Mouse (Mus musculus) cerebellum, postnatal 36 days (tissue): ENCODE measurements around the gene Rpl37.

Source experiments
- DNase-seq, 2 experiments: peaks; one replicate each; pipeline ENCODE4 v3.0.0; 2021 to 2022; ENCODE audit warnings: mixed read lengths in 2 of 2

Rpl37 gene

GRCm38 (mm10) chr15:5116270-5117030, at the start of gene Rpl37:
Gene Rpl37, plus strand, starts transcription at chr15:5116645.
- peak; percentile 96 to 98 for DNase-seq

DNA sequence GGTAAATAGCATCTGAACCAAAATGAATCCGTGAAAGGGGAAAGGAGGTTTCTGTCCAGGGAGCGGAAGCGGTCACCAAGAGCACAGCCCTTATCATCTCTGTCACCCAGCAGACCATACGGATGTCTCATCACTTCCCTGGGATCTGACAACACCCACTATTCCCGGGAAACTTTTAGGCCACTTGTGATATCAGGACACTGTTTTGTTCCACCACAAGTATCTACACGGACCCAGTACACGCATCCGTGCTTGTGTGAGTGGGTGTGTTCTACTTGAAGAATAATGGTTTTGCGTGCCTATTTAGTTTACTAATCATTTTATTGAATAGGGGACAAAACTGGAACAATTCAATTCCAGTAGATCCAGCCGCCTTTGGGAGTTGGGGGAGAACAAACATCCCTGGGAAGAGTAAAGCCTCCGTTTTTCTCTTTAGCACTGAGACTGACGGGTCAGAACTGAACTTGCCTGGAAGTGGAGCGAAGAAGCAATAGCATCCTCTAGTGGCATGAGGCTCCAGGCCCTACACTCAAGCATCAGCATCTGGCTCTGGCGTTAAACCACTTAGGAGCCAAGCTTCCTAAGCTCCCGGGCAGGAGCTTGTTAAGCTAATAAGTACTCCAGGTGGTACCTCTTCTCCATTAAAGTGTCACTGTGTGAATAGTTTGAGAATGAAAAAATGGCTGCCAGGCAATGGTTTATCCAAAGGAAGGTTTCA, 47.5 kb upstream of the Rpl37 start:
- peak; percentile 43 to 48 for DNase-seq

DNA sequence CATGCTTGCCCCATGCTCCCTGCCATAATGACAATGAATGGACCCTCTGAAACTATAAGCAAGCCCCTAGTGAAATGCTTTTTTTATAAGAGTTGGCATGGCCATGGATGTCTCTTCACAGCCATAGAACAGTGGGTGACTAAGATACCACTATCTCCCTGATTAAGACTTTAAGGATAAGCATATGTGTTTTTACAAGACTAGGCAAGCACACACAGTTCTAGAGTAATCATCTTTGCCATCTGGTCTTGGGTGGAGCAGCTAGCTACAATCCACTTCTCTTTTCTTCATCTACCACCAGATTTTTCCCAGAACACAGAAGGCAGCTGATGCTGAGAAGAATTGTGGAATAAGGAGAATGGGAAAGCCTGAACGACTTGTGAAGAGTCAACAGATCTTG, 35.2 kb upstream of the Rpl37 start:
- no peak for DNase-seq

GRCm38 (mm10) chr15:5086162-5086561, 30.3 kb upstream of the Rpl37 start:
- DNase-seq: no peak

DNA sequence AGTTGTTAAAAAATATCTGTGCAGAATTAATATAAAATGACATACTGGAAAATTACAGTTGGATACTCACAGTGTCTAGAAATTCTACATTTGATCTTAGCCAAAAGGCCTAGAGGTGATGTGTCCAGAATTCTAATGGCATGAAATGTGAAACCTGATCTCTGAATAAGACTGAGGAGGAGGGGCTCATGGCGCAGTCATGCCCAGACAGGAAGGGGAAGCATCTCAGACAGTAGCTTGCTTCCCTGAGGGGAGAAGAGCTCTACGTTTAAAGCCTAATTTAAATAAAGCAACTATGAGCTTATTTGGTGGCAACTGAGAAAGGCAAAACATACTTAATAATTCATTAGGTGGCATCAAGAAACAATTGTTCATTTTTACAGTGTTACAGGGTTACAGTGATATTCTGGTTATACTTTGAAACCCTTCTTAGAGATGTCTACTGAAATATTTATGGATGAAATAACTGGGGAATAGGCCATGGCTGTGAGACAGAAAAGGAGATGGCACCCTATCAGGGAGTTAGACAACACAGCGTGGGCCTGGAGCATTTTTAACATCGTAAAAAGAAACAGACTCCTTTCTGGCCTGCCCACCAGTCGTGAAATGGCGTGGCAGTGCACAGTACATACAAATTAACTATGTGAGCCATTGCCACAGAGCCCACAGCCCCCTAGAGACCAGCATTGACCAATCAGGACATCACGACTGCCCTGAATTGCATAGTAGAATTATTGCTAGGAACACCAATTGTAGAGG, 27.4 kb upstream of the Rpl37 start:
- DNase-seq: no peak

DNA sequence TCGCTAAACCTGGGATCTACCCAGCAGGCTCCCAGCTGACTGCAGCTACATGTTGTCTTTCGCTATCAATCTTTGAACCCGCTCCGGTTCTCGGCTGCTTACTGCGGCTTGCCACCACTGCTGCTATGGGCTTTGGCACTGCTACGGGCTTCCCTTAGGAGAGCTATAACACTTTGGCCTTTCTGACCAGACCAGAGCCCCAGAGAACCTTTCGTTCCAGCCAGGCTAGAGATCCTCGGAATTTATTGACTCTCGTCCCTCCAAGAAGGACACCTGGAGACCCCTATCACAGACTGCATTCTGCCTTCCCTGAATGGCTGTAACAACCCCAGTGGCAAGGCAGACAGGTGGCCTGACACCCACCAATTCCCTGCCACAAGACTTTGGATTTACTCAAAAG, 26.3 kb upstream of the Rpl37 start:
- DNase-seq: no peak

DNA sequence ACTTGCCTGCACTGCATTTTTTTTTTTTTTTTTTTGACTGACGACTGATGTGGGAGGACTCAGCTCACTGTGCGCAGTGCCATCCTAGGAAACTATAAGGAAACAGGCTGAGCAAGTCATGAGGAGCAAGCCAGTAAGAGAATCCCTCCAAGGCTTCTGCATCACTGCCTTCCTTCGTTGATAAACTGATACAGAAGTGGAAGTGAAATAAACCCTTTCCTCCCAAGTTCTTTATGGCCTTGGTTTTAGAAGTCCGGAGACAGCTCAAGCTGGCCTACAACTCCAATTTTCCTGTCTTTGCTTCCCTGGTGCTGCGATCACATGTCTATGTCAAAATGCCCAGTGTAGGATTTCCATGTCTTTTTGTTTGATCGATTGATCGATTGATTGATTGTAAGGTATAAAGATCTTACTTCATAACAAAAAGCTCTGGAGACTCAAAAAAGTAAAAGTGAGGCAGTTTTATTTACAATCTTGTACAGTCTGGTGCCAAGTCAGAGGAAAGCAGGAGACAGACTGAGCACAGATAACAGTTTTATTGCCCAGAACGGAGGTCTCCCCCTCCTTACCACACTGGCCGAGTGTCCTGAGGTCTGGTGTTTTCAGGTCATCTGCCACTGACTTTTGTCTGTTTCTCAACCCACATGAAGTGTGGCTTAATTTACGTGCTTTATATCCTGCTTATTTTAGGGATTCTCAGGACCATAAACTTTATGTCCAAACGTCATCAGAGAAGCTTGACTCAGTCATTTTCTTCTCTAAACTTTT, 20.7 kb upstream of the Rpl37 start:
- no peak for DNase-seq

GRCm38 (mm10) chr15:5097376-5097775, 19.1 kb upstream of the Rpl37 start:
- DNase-seq: no peak

GRCm38 (mm10) chr15:5102312-5102711, 14.1 kb upstream of the Rpl37 start:
- DNase-seq: no peak

- no peak for DNase-seq
These were observed 10.6 kb upstream of the Rpl37 start for GRCm38 (mm10) chr15:5105891-5106290.

DNA sequence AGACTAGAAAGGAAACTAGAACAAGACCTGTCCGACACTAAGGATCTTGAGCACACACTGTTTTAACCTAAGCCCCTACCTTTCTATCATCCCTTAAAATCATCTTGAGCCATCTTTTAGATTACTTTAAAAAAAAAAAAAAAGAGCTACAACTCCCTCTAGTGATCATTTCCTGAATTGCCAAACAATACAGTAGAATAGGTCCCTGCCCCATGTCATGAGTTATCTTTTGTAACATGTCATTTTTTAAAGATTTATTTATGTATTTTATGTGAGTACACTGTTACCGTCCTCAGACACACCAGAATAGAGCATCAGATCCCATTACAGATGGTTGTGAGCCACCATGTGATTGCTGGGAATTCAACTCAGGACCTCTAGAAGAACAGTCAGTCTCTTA, 10.2 kb upstream of the Rpl37 start:
- no peak for DNase-seq

GRCm38 (mm10) chr15:5107686-5108654, 8.5 kb upstream of the Rpl37 start, which contains the start of gene Card6:
Gene Card6, minus strand, starts transcription at chr15:5108539.
- DNase-seq: no peak

DNA sequence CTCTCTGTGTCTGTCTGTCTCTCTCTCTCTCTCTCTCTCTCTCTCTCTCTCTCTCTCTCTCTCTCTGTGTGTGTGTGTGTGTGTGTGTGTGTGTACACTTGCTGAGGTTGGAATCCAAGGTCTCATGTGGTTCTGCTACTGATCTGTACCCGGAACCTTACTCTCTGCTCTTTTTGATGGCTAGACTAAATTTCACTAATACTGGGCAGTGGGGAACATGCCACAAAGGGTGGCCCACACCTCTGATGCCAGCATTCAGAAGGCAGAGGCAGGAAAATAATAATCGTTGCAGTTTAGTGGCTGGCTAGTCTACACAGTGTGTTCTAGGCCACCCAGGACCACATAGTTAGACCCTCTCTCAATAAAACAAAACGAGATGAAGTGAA, 7.8 kb upstream of the Rpl37 start:
- no peak for DNase-seq

- DNase-seq: no peak
These were observed 3.8 kb upstream of the Rpl37 start for GRCm38 (mm10) chr15:5112651-5113050.

DNA sequence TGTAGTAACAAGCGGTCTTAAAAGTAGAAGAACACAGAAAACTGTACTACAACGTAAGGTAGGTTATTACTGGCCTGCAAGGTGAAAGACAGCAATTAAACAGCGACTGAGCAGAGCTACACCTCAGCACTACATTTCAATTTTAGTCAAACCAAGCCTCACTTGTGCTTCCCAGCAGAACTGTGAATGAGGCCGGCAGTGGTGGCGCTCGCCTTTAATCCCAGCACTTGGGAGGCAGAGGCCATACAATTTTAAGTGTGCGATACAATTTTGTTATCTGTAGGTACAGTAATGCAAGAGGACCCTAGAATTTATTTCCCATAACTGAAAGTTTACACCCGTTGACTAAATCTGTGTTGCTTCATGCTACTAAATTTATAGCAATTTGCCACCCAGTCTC, 1.3 kb upstream of the Rpl37 start:
- DNase-seq: no peak

DNA sequence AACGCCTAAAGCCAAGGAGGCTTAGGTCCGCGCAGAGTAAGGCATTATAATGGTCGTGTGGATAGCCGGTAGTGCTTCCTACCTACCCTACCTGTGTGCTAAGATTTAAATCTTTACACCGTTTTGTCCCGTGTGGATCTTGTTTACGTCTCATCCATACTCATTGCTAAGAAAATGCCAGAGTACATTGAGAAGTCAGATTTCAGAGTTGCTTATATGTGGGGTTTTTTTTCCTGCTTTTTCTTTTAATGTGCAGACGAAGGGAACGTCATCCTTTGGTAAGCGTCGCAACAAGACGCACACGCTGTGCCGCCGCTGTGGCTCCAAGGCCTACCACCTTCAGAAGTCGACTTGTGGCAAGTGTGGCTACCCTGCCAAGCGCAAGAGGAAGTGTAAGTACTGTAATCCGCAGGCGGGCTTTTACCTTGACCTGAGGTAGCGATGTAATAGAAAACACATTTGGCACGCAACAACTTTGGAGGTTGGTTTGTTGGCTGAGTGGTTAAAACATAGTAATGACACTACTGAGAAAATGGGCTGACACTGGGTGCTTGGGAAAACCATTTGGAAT, 671 bp downstream of the Rpl37 start:
- DNase-seq: no peak

- DNase-seq: no peak
These were observed 2.2 kb downstream of the Rpl37 start for GRCm38 (mm10) chr15:5118626-5119025.

DNA sequence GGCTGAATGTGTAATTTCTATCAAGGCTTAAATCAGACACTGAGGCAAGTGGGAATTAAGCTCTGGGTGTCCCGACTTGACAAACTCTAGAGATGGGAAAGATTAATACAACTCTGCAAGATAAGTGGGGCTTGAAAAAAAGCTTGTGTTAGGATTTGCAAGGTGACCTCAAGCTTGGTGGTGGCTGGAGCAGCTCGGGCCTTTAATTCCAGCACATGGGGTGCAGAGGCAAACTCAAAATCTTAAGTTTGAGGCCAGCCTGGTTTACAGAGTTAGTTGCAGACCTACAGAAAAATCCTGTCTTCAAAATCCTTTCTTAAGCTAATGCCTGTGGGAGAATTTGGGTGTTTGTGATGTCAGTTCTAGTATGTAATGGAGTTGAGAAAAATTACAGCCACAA, 2.7 kb downstream of the Rpl37 start:
- DNase-seq: no peak

DNA sequence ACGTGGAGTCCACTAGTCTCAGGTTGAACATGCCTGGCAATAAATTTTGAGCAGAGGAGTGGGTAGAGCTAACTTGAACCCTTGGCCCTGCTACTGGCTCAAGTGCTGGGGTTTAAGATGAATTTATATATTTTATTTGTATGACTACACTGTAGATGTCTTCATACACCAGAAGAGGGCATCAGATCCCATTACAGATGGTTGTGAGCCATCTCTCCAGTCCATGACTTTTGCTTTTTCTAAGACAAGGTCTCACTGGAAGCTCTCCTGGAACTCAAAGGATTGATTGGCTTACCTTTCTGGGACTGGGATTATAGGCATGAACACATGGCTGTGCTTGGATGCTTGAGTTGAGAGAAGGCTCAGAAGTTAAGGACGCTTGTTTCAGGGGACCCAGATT, 3.3 kb downstream of the Rpl37 start:
- DNase-seq: no peak

DNA sequence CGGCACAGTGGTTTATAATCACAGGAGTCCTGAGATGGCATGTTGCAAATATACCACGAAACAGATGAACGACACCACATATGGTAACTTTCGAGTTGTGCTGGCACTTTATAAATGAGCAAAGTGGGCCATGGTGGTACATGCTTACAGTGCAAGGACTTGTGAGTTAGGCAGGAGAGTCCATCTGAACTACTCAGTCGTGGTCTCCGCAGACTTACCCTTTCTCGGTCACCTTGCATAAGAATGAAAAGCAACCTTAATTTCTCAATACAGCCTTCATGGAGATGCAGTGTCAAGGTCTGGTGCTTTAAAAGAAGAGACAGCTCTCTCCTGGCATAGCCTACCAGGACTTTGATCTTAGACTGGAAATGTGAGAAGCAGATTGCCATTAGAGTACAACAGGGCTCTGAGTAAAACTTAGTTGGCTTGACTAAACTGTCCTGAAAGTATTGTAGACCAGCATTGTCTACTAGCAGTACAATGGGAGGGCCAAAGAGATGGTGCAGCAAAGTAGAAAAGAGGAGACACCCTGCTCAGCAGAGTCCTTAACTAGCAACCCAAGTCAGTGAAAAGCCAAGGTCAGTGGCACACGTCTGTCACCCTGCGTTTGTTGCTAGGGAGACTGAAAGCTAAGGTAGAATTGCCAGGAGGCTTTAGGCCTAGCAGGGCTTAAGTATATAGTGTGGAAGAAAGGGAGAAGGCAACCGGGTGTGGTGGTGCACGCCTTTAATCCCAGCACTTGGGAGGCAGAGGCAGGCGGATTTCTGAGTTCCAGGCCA, 5.3 kb downstream of the Rpl37 start:
- DNase-seq: no peak
